Mouse (Mus musculus) ES-Bruce4 (cell line): ENCODE measurements at regions not wholly inside any gene's neighbourhood (a gene's known extent, or its start where the extent isn't known, plus 50 kb on each side); places are given as distances from the start of the nearest gene placed in this dataset.

ENCODE experiments used
- CTCF ChIP-seq: IDR thresholded peaks from one replicate; pipeline ENCODE4 v1.8.1; 2011; ENCODE audit warnings: low read depth, low read length
- EP300 ChIP-seq: IDR thresholded peaks from 2 replicates; pipeline ENCODE4 v1.6.1; 2011; ENCODE audit warnings: low read depth, low read length; ENCODE audit not compliant: insufficient read depth

- no peak for TF ChIP-seq CTCF
- TF ChIP-seq EP300: no peak
Measured at GRCm38 (mm10) chr7:75362541-75362940, 53.5 kb upstream of the Sv2b start.
